Mouse (Mus musculus): ENCODE measurements around the gene Dmbx1. TPM values are rescaled to one million over a fixed set of nuclear protein-coding genes. Genes with fewer than 3 reads are reported as not detected.

The Dmbx1 gene
- not detected in 2 replicates for polyA plus RNA-seq (2012; rRNA removed)

DNA sequence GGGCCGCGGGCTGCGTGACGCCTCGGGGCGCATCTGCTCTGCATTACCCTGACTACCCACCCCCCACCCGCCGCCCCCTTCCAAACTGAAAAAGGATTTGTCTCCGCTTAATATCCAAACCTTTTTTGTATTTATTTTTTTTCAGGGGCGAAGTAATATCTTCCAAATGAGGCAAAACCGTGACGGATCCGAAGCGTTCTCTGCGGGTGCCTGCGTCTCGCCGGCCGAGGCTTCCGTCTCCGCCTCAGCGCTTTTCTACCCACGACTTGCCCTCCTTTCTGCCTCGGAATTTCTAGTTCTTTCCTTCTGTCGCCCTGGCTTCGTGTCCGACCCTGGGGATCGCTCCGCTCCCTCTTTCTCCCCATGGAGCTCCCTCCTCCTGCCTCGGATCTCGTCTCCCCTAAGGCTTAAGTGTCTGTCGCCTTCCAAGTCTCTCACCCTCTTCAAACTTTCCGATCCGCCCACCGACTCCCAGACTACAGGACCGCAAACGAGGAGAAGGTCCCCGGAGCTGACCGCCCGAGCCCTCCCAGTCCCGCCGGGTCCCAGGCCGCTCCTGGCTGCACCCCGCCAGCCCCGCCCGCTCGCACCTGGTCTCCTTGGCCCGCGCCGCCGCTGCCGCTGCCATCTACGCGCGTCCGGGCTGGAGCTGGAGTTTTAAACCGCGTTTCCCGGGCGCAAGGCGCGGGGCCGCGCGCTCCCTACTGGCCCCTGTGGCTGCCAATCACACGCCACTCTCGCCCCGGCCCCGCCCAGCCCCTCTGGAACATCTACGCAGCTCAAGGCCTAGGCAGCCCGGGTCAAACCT, at the start of gene Dmbx1:
Dmbx1 (minus strand) TSS at position 632 of the 808 bp plus-strand sequence.
- Histone ChIP-seq H3K4me1 (ENCODE audit: control insufficient read depth, insufficient read depth, insufficient read length, low read length) (peaks cover 13% of the 10 kb centered on the region), H3K27me3 (ENCODE audit: control insufficient read depth, insufficient read depth, low read length) (peaks cover 93% of the 10 kb centered on the region), H3K27ac (ENCODE audit: insufficient read depth, low read depth, low read length) (no peak within 1 kb of the TSS), H3K4me3 (ENCODE audit: low read depth, low read length) (peak within 1 kb of the TSS; percentile 23), H3K36me3 (ENCODE audit: control insufficient read depth, insufficient read depth, low read length) (no peaks in the 10 kb centered on the region)
- no peak for TF ChIP-seq POLR2A (IDR thresholded peaks at IDR 0.05; ENCODE audit: low read depth, low read length)
- TF ChIP-seq CTCF (IDR thresholded peaks at IDR 0.05; ENCODE audit: extremely low read depth, insufficient read length, insufficient replicate concordance, low read depth, low read length): no peak
- WGBS: 1% methylated on average over 71 of the region's 71 CpGs

DNA sequence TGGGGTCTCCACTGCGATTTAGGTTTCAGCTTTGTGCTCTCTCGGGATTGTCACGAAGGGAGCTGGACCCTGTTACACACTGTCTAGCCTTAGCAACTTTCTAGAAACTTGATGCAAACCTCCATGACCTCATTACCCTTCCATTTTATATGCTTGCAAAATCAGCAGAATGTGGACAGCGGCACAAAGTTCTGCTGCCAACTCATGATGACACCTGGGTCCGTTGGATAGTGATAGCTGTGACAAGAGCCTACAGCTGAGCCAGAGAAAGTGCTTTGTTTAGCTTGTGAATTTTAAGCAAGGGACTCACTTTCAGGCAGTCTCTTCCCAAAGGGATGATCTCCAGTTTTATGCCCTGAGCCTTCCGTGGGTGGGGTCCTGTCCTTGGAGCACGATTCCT, 49.7 kb upstream of the Dmbx1 start:
- Histone ChIP-seq H3K4me1 (ENCODE audit: control insufficient read depth, insufficient read depth, insufficient read length, low read length) (peaks cover 27% of the 10 kb centered on the region; the same call in 1 of the 2 replicates), H3K36me3 (ENCODE audit: control insufficient read depth, insufficient read depth, low read length) (no peaks in the 10 kb centered on the region), H3K27ac (ENCODE audit: insufficient read depth, low read depth, low read length) (peak overlapping the region; percentile 72), H3K27me3 (ENCODE audit: control insufficient read depth, insufficient read depth, low read length) (no peaks in the 10 kb centered on the region), H3K4me3 (ENCODE audit: low read depth, low read length) (no peak overlapping the region)
- no peak for TF ChIP-seq CTCF (IDR thresholded peaks at IDR 0.05; ENCODE audit: extremely low read depth, insufficient read length, insufficient replicate concordance, low read depth, low read length)
- TF ChIP-seq POLR2A (IDR thresholded peaks at IDR 0.05; ENCODE audit: low read depth, low read length): no peak
- 57% methylated on average over 7 of the region's 7 CpGs for WGBS

GRCm38 (mm10) chr4:115987858-115988530, 48.3 kb upstream of the Dmbx1 start:
- H3K27me3 ChIP-seq (ENCODE audit: control insufficient read depth, insufficient read depth, low read length): no peaks in the 10 kb centered on the region
- H3K27ac ChIP-seq (ENCODE audit: insufficient read depth, low read depth, low read length): peak overlapping the region; percentile 94
- WGBS: 51% methylated on average over 5 of the region's 5 CpGs
- no peaks in the 10 kb centered on the region for H3K36me3 ChIP-seq (ENCODE audit: control insufficient read depth, insufficient read depth, low read length)
- H3K4me1 ChIP-seq (ENCODE audit: control insufficient read depth, insufficient read depth, insufficient read length, low read length): peaks cover 27% of the 10 kb centered on the region; the same call in 1 of the 2 replicates
- H3K4me3 ChIP-seq (ENCODE audit: low read depth, low read length): no peak overlapping the region
- TF ChIP-seq CTCF (IDR thresholded peaks at IDR 0.05; ENCODE audit: extremely low read depth, insufficient read length, insufficient replicate concordance, low read depth, low read length) (no peak), POLR2A (IDR thresholded peaks at IDR 0.05; ENCODE audit: low read depth, low read length) (no peak)

DNA sequence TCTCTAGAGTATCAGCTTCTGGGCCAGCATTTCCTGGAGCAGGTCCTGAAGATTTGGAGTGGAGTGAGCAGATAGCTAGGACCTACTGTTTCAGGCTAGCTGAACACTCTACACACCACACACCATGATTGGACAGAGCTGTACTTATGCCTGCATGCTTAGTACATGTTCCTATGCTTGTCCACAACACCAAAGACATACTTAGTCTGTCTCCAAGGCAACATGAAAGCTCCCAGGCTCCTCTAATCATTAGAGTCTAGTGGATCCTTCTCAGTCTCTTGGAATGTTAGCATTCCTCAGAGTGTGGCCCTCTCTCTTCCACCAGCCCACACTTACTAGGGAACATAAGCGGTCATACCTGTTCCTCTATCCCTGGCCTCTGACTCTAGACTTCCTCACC, 47.7 kb upstream of the Dmbx1 start:
- peak overlapping the region; percentile 91 for H3K27ac ChIP-seq (ENCODE audit: insufficient read depth, low read depth, low read length)
- H3K4me3 ChIP-seq (ENCODE audit: low read depth, low read length): no peak overlapping the region
- H3K27me3 ChIP-seq (ENCODE audit: control insufficient read depth, insufficient read depth, low read length): no peaks in the 10 kb centered on the region
- H3K4me1 ChIP-seq (ENCODE audit: control insufficient read depth, insufficient read depth, insufficient read length, low read length): peaks cover 27% of the 10 kb centered on the region; the same call in 1 of the 2 replicates
- WGBS: 83% methylated on average over 1 of the region's 1 CpGs
- no peaks in the 10 kb centered on the region for H3K36me3 ChIP-seq (ENCODE audit: control insufficient read depth, insufficient read depth, low read length)
- TF ChIP-seq POLR2A (IDR thresholded peaks at IDR 0.05; ENCODE audit: low read depth, low read length) (no peak), CTCF (IDR thresholded peaks at IDR 0.05; ENCODE audit: extremely low read depth, insufficient read length, insufficient replicate concordance, low read depth, low read length) (no peak)

DNA sequence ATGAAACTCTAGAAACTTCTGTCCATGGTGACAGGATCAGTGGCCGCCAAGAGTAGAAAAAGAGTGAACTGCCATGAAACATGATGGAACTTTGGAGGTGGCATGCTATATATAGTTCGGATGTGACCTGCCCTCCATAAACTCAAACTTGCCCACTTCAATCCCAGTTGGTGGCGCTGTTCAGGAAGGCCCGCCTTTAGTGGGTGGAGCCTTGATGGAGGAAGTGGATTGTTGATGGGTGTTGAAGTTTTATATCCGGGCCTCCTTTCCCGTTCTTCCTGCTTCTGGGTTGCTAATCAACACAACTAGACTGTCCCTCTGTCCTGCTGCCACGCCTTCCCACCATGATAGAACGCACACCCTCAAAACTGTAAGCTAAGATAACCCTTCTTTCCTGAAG, 45.2 kb upstream of the Dmbx1 start:
- WGBS: 36% methylated on average over 8 of the region's 8 CpGs
- Histone ChIP-seq H3K36me3 (ENCODE audit: control insufficient read depth, insufficient read depth, low read length) (no peaks in the 10 kb centered on the region), H3K4me1 (ENCODE audit: control insufficient read depth, insufficient read depth, insufficient read length, low read length) (peaks cover 25% of the 10 kb centered on the region; the same call in 1 of the 2 replicates)

GRCm38 (mm10) chr4:115984111-115984510, 44.4 kb upstream of the Dmbx1 start:
- Histone ChIP-seq H3K27me3 (ENCODE audit: control insufficient read depth, insufficient read depth, low read length) (peaks cover 16% of the 10 kb centered on the region), H3K36me3 (ENCODE audit: control insufficient read depth, insufficient read depth, low read length) (no peaks in the 10 kb centered on the region), H3K4me3 (ENCODE audit: low read depth, low read length) (no peak overlapping the region), H3K27ac (ENCODE audit: insufficient read depth, low read depth, low read length) (no peak overlapping the region), H3K4me1 (ENCODE audit: control insufficient read depth, insufficient read depth, insufficient read length, low read length) (peaks cover 23% of the 10 kb centered on the region; the same call in 1 of the 2 replicates)
- 8% methylated on average over 13 of the region's 13 CpGs for WGBS
- peak; percentile 40; the same call in 1 of the 2 replicates for TF ChIP-seq POLR2A (IDR thresholded peaks at IDR 0.05; ENCODE audit: low read depth, low read length)
- peak; percentile 65; the same call in 1 of the 2 replicates for TF ChIP-seq CTCF (IDR thresholded peaks at IDR 0.05; ENCODE audit: extremely low read depth, insufficient read length, insufficient replicate concordance, low read depth, low read length)

More for the DNA sequence above, 45.2 kb upstream of the Dmbx1 start:
- Histone ChIP-seq H3K4me3 (ENCODE audit: low read depth, low read length) (no peak overlapping the region), H3K27ac (ENCODE audit: insufficient read depth, low read depth, low read length) (no peak overlapping the region), H3K27me3 (ENCODE audit: control insufficient read depth, insufficient read depth, low read length) (peaks cover 7% of the 10 kb centered on the region; the same call in 1 of the 2 replicates)
- TF ChIP-seq CTCF (IDR thresholded peaks at IDR 0.05; ENCODE audit: extremely low read depth, insufficient read length, insufficient replicate concordance, low read depth, low read length): no peak
- TF ChIP-seq POLR2A (IDR thresholded peaks at IDR 0.05; ENCODE audit: low read depth, low read length): no peak

GRCm38 (mm10) chr4:115980676-115981075, 41.0 kb upstream of the Dmbx1 start:
- no peak overlapping the region for H3K4me3 ChIP-seq (ENCODE audit: low read depth, low read length)
- H3K4me1 ChIP-seq (ENCODE audit: control insufficient read depth, insufficient read depth, insufficient read length, low read length): peaks cover 5% of the 10 kb centered on the region; the same call in 1 of the 2 replicates
- TF ChIP-seq POLR2A (IDR thresholded peaks at IDR 0.05; ENCODE audit: low read depth, low read length): no peak
- TF ChIP-seq CTCF (IDR thresholded peaks at IDR 0.05; ENCODE audit: extremely low read depth, insufficient read length, insufficient replicate concordance, low read depth, low read length): peak; percentile 77; the same call in 1 of the 2 replicates
- H3K36me3 ChIP-seq (ENCODE audit: control insufficient read depth, insufficient read depth, low read length): no peaks in the 10 kb centered on the region
- H3K27ac ChIP-seq (ENCODE audit: insufficient read depth, low read depth, low read length): no peak overlapping the region
- WGBS: 2% methylated on average over 8 of the region's 8 CpGs
- peaks cover 21% of the 10 kb centered on the region for H3K27me3 ChIP-seq (ENCODE audit: control insufficient read depth, insufficient read depth, low read length)
